Mouse (Mus musculus): ENCODE data around the gene Mbtd1. TPM values are rescaled to one million over a fixed set of nuclear protein-coding genes. Genes with fewer than 3 reads are reported as not detected.
"Not testable (repeated sequence)": the region's sequence is repeated elsewhere in the genome, so short reads cannot be mapped to it uniquely, and the experiment has no call there.

Gene Mbtd1
- polyA plus RNA-seq, 1 experiment from 2014 or later: 32.0 TPM

DNA sequence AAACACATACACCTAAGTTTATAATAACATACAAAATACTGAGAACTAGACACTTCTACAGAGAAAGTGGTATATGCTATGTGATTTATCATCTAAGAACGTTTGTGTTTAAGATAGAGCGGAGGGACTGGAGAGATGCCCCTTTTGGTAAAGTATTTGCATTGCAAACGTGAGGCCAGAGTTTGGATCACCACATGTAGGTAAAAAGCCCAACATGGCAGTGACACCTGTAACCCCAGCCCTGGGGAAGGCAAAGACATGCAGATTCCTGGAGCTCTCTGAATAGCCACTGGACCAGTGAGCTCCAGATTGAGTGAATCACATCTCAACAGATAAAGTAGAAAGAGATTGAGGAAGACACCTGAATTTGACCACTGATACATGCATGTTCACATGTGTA, 12.1 kb downstream of the Mbtd1 start:
- Histone ChIP-seq H3K4me3 (no peak overlapping the region), H3K9me3 (replicated peaks) (no peaks in the 10 kb centered on the region), H3K36me3 (peaks cover 41% of the 10 kb centered on the region), H3K27ac (replicated peaks) (no peak overlapping the region), H3K4me1 (no peaks in the 10 kb centered on the region), H3K27me3 (ENCODE audit: low read depth, poor library complexity, severe bottlenecking) (no peaks in the 10 kb centered on the region)
- WGBS: 89% methylated on average over 3 of the region's 3 CpGs
- DNase-seq (ENCODE audit: low spot score): no peak

DNA sequence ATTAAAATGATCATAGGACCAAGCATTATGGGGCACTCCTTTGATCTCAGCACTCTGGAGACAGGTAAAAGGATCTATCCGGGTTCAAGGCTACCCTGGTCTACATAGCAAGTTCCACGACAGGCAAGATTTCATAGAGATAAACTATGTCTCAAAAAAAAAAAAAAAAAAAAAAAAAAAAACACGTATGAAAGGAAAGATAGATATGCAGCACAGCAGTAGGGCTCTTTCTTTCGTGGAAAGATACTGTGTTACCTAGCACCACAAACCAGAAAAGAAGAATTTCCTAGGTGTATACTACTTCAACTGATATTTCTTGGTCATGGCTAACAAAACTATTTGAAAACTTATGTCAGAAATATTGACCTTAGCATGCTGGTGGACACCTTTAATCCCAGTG, 21.2 kb downstream of the Mbtd1 start:
- Histone ChIP-seq H3K4me3 (no peak overlapping the region), H3K9me3 (replicated peaks) (no peaks in the 10 kb centered on the region), H3K27me3 (ENCODE audit: low read depth, poor library complexity, severe bottlenecking) (no peaks in the 10 kb centered on the region), H3K36me3 (peaks cover 79% of the 10 kb centered on the region), H3K27ac (replicated peaks) (no peak overlapping the region), H3K4me1 (no peaks in the 10 kb centered on the region)
- no peak for DNase-seq (ENCODE audit: low spot score)
- 96% methylated on average over 4 of the region's 4 CpGs for WGBS

DNA sequence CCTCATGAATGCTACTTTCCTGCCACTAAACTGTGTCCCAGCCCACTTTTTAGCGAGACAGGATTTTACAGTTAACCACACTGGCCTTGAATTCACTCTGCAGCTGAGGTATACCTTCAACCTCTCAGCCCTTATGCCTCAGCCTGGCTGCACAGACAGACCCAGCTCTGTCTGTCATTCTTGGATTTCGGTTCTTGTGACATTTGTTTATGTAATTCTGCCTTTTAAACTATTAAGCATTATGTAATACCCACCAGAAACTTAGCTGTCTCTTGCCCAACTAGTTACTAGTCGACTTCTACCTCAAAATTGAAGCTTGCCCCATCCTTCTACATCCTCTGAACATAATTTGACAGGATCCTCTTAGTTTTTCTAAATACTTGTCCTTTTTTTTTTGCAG, 22.2 kb downstream of the Mbtd1 start:
- no peaks in the 10 kb centered on the region for H3K4me1 ChIP-seq
- H3K27ac ChIP-seq (replicated peaks): no peak overlapping the region
- peaks cover 89% of the 10 kb centered on the region for H3K36me3 ChIP-seq
- no peaks in the 10 kb centered on the region for H3K27me3 ChIP-seq (ENCODE audit: low read depth, poor library complexity, severe bottlenecking)
- 87% methylated on average over 3 of the region's 3 CpGs for whole genome bisulfite sequencing
- H3K4me3 ChIP-seq: no peak overlapping the region
- no peak for DNase-seq (ENCODE audit: low spot score)
- no peaks in the 10 kb centered on the region for H3K9me3 ChIP-seq (replicated peaks)

DNA sequence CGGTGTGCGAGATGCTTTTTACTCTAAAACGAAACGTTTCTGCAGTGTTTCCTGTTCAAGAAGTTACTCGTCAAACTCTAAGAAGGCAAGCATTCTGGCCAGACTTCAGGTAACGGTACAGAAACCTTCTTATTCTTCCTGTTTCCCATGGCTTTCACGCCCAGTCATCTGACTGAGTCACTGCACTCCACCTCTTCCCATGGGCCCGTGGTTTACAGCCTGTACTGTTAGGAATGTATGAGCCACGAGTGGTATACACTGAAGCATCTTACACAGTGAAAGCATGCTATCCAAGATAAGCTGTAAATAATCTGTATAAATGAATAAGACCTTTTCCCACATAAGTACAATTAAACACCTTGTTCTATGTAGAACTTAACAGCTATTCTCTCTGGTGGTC, 23.2 kb downstream of the Mbtd1 start:
- Histone ChIP-seq H3K36me3 (peaks cover 94% of the 10 kb centered on the region), H3K9me3 (replicated peaks) (no peaks in the 10 kb centered on the region)
- 92% methylated on average over 9 of the region's 9 CpGs for WGBS

DNA sequence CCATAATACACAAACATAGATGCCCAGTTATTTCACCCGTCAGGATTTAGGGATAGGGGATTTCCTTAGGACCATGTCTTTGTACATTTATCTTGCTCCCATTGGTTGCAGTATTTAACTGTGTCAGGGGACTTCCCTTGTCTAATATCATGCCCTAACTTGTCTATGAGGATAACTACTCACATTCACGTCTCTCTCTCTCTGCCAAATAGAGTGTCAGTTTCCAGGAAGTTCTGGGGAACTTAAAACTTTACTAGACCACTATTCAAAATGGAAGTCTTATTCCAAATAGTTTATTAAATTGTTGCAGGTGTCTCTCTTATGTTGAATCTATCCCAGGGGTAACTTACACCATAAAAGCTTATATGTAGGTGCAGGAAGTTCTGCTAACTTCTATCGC, 26.0 kb downstream of the Mbtd1 start:
- 94% methylated on average over 3 of the region's 3 CpGs for WGBS
- Histone ChIP-seq H3K4me1 (no peaks in the 10 kb centered on the region), H3K36me3 (peaks cover 98% of the 10 kb centered on the region), H3K9me3 (replicated peaks) (no peaks in the 10 kb centered on the region), H3K27ac (replicated peaks) (no peak overlapping the region), H3K27me3 (ENCODE audit: low read depth, poor library complexity, severe bottlenecking) (no peaks in the 10 kb centered on the region), H3K4me3 (no peak overlapping the region)
- no peak for DNase-seq (ENCODE audit: low spot score)

More for the DNA sequence above, 23.2 kb downstream of the Mbtd1 start:
- H3K27ac ChIP-seq (replicated peaks): no peak overlapping the region
- no peak overlapping the region for H3K4me3 ChIP-seq
- no peaks in the 10 kb centered on the region for H3K4me1 ChIP-seq
- H3K27me3 ChIP-seq (ENCODE audit: low read depth, poor library complexity, severe bottlenecking): no peaks in the 10 kb centered on the region
- no peak for DNase-seq (ENCODE audit: low spot score)

DNA sequence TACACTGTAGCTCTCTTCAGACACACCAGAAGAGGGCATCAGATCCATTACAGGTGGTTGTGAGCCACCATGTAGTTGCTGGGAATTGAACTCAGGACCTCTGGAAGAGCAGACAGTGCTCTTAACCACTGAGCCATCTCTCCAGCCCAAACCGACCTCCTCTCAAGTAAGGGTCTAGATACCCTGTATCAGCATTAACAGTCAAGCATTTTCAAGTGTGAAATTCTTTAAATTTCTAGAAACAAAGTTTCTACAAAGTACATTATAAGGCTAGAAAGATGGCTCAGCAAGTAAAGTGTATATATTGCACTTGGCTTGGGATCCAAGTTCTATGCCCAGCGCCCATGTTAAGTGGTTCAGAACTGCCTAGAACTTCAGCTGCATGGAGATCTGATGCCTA, 29.4 kb downstream of the Mbtd1 start:
- H3K27me3 ChIP-seq (ENCODE audit: low read depth, poor library complexity, severe bottlenecking): not testable (repeated sequence)

DNA sequence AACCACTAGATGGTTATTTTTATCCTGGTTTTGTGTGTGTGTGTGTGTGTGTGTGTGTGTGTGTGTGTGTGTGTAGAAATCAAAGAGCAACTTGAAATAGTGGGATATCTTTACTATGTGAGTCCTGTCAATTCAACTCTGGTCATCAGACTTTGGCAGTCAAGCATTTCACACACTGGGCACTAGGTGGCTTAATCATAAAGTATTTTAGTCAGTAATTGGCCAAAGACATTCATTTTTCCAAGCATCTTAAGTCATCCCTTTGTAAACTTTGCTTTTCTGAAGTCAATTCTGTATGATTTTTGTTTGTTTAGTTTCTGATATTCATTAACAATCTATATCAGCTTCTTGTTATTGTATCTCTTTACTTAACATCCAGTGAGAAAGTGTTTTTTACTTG, 43.5 kb downstream of the Mbtd1 start:
- no peaks in the 10 kb centered on the region for H3K27me3 ChIP-seq (ENCODE audit: low read depth, poor library complexity, severe bottlenecking)
- H3K4me1 ChIP-seq: no peaks in the 10 kb centered on the region
- H3K27ac ChIP-seq (replicated peaks): no peak overlapping the region
- no peak for DNase-seq (ENCODE audit: low spot score)
- H3K9me3 ChIP-seq (replicated peaks): no peaks in the 10 kb centered on the region
- H3K4me3 ChIP-seq: no peak overlapping the region
- H3K36me3 ChIP-seq: peaks cover 99% of the 10 kb centered on the region

More for the DNA sequence above, 29.4 kb downstream of the Mbtd1 start:
- H3K4me1 ChIP-seq; H3K4me3 ChIP-seq; H3K27ac ChIP-seq (replicated peaks); H3K9me3 ChIP-seq (replicated peaks); DNase-seq (ENCODE audit: low spot score): not testable (repeated sequence)
- 95% methylated on average over 2 of the region's 2 CpGs for WGBS
- H3K36me3 ChIP-seq: peaks cover 98% of the 10 kb centered on the region

DNA sequence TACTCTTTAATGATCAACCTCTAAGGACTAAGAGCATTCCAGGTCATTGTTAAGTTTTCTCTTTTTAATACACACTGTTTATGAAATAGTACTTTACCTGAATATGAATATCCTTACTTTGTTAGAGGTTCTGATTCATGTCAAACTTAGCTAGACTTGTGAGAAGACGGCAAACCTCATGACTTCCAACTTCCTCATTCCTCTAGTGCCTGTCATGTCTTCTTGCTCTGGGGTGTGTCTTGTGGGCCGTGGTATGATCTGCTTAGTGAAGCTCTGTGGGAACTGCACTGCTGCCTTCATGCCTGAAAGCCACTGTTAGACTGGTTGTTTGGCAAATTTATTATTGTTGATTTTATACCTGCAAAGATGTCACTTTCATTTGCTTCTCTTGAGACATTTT, 55.3 kb downstream of the Mbtd1 start:
- H3K4me1 ChIP-seq: no peaks in the 10 kb centered on the region
- DNase-seq (ENCODE audit: low spot score): no peak
- H3K27me3 ChIP-seq (ENCODE audit: low read depth, poor library complexity, severe bottlenecking): no peaks in the 10 kb centered on the region
- WGBS: 95% methylated on average over 2 of the region's 2 CpGs
- peaks cover 86% of the 10 kb centered on the region for H3K36me3 ChIP-seq
- no peaks in the 10 kb centered on the region for H3K9me3 ChIP-seq (replicated peaks)
- no peak overlapping the region for H3K4me3 ChIP-seq
- H3K27ac ChIP-seq (replicated peaks): no peak overlapping the region

DNA sequence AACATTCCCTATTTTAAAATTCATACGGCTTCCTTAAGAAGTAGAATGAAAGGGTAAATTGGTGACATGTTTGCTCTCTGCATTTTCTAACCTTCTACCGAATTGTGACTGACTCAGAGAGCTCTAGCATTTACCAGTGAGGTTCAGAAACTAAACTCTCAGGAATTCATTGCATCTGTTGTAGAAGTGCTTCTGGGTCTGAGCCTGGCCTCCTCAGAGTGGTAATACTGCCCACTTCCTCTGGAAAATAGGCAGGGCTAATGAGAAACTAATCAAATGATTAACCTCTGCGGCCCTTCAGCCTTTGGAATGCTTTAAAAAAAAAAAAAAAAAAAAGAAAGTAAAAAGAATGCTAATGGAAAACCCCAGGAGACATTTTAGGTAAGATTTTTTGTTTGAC, 59.3 kb downstream of the Mbtd1 start:
- no peaks in the 10 kb centered on the region for H3K9me3 ChIP-seq (replicated peaks)
- no peak overlapping the region for H3K4me3 ChIP-seq
- H3K36me3 ChIP-seq: peaks cover 79% of the 10 kb centered on the region
- 81% methylated on average over 3 of the region's 3 CpGs for WGBS
- no peak overlapping the region for H3K27ac ChIP-seq (replicated peaks)
- no peaks in the 10 kb centered on the region for H3K4me1 ChIP-seq
- no peak for DNase-seq (ENCODE audit: low spot score)
- no peaks in the 10 kb centered on the region for H3K27me3 ChIP-seq (ENCODE audit: low read depth, poor library complexity, severe bottlenecking)

DNA sequence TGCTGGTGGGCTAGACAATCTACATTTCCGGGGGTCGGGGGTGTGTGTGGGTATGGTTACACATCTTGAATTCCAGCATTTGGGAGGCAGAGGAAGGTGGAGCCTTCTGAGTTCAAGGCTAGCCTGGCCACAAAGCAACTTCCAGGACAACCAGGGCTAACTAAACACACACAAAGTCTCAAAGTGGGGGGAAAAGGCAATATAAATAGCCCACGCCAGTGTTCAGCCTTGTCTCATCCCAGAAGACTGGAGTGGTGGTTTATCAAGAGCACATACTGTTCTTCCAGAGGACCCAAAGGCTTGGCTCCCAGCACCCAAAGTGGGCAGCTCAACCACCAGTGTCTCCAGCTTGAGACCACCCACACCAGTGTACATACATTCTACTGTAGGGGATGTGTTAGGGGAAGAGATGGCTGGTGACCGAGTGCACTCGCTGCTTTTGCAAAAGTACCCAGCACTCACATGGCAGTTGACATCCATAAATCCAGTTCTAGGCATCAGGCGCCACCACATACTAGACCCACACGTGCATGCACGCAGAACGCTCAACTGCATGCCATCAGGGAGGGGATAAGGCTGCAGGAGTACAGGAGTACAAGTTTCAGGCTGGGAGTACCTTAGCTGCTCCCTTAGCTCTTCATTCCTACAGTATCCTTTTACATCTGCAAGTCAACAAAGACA, 63.4 kb downstream of the Mbtd1 start:
- Histone ChIP-seq H3K9me3 (replicated peaks) (no peaks in the 10 kb centered on the region), H3K27me3 (ENCODE audit: low read depth, poor library complexity, severe bottlenecking) (no peaks in the 10 kb centered on the region), H3K27ac (replicated peaks) (no peak overlapping the region), H3K36me3 (peaks cover 86% of the 10 kb centered on the region), H3K4me1 (peaks cover 24% of the 10 kb centered on the region), H3K4me3 (no peak overlapping the region)
- 94% methylated on average over 9 of the region's 9 CpGs for WGBS
- no peak for DNase-seq (ENCODE audit: low spot score)

DNA sequence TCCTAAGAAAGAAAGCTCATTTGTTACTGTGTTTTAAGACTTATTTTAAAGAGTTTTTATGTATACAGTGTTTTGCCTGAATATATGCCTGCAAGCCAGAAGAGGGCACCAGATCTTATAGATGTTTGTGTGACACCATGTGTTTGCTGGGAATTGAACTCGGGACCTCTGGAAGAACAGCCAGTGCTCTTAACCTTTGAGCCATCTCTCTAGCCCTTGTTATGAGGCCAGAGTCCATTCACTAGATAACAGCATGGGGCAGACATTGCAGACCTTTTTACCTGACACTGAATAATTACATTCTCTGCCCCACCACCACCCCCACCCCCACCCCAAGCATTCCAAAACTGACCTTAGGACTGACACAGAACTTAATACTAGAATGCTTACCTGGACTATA, 64.4 kb downstream of the Mbtd1 start:
- DNase-seq (ENCODE audit: low spot score): no peak
- Histone ChIP-seq H3K27ac (replicated peaks) (no peak overlapping the region), H3K36me3 (peaks cover 81% of the 10 kb centered on the region), H3K9me3 (replicated peaks) (no peaks in the 10 kb centered on the region), H3K4me1 (peaks cover 30% of the 10 kb centered on the region), H3K27me3 (ENCODE audit: low read depth, poor library complexity, severe bottlenecking) (no peaks in the 10 kb centered on the region), H3K4me3 (no peak overlapping the region)
- WGBS: 100% methylated on average over 1 of the region's 1 CpGs

DNA sequence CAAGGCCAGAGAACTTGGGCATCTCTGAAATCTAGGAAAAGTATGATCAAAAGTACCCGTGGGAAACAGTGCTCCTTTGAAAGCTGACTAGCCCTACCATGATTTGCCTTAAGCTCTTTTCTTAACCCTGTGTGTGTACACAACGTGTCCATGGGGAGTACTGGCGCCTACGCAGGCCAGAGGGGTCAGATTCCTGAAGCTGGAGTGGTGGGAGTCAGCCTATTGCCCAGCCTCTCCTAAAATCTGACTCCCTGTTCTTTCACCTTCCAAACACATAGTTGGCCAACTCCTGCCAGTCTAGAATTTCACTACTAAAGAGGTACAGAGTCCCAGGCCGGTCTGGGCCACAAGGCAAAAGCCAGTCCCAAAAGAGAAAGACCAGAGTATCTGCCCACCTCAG, 66.7 kb downstream of the Mbtd1 start:
- Histone ChIP-seq H3K36me3 (peaks cover 74% of the 10 kb centered on the region), H3K4me3 (no peak overlapping the region)

DNA sequence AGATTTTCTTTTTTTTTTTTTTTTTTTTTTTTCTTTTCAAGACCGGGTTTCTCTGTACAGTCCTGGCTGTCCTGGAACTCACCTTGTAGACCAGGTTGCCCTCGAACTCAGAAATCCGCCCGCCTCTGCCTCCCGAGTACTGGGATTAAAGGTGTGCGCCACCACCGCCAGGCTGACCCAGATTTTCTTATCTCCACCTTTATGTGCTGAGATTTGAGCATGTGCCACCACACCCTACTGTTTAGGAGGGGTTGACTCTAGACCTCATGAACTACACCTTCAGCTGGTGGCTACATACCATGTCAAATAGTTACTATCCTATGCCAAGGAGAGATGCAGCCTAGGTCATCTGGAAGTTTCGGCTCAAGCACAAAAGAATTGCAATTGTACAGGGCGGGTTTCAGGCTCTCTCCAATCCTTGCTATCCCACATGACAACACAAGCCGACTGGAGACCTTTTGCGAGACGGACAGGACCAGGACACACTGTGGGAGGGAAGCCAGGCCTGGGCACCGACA, 69.1 kb downstream of the Mbtd1 start:
- no peaks in the 10 kb centered on the region for H3K27me3 ChIP-seq (ENCODE audit: low read depth, poor library complexity, severe bottlenecking)
- no peaks in the 10 kb centered on the region for H3K9me3 ChIP-seq (replicated peaks)
- H3K27ac ChIP-seq (replicated peaks): peak overlapping the region; percentile 93
- peak overlapping the region; percentile 80 for H3K4me3 ChIP-seq
- H3K4me1 ChIP-seq: peaks cover 50% of the 10 kb centered on the region
- H3K36me3 ChIP-seq: peaks cover 75% of the 10 kb centered on the region
- 49% methylated on average over 13 of the region's 13 CpGs for WGBS
- no peak for DNase-seq (ENCODE audit: low spot score)

More for the DNA sequence above, 66.7 kb downstream of the Mbtd1 start:
- Histone ChIP-seq H3K4me1 (peaks cover 50% of the 10 kb centered on the region), H3K27ac (replicated peaks) (no peak overlapping the region), H3K27me3 (ENCODE audit: low read depth, poor library complexity, severe bottlenecking) (no peaks in the 10 kb centered on the region), H3K9me3 (replicated peaks) (no peaks in the 10 kb centered on the region)
- WGBS: 68% methylated on average over 5 of the region's 5 CpGs
- DNase-seq (ENCODE audit: low spot score): no peak
